Mouse (Mus musculus) midbrain, embryonic 12.5 days (tissue): ENCODE measurements around the gene Pde4dip. TPM values are rescaled to one million over a fixed set of nuclear protein-coding genes. Genes with fewer than 3 reads are reported as not detected.

Experiments
- ATAC-seq: fragments of 200-750 bp; cut with Nextera tagmentation; 2 replicates; pipeline ENCODE4 v1.8.0; 2017; ENCODE audit warnings: low read depth, moderate TSS enrichment, moderate library complexity; ENCODE audit not compliant: low FRiP score
- H3K27ac ChIP-seq: fragments of 300-500 bp; sonication (generic); replicated peaks from 2 replicates; pipeline ENCODE4 v1.5.1; 2016; ENCODE audit warnings: mild to moderate bottlenecking
- H3K27me3 ChIP-seq: fragments of 300-500 bp; sonication (generic); 2 replicates; pipeline ENCODE4 v1.6.1; 2016; ENCODE audit warnings: mild to moderate bottlenecking
- H3K36me3 ChIP-seq: fragments of 300-500 bp; sonication (generic); 2 replicates; pipeline ENCODE4 v1.6.1; 2016
- H3K4me1 ChIP-seq: fragments of 300-500 bp; sonication (generic); 2 replicates; pipeline ENCODE4 v1.6.1; 2016
- H3K4me2 ChIP-seq: fragments of 300-500 bp; sonication (generic); replicated peaks from 2 replicates; pipeline ENCODE4 v1.6.1; 2016; ENCODE audit warnings: mild to moderate bottlenecking, moderate library complexity
- H3K4me3 ChIP-seq: fragments of 300-500 bp; sonication (generic); 2 replicates; pipeline ENCODE4 v1.5.1; 2016; ENCODE audit warnings: mild to moderate bottlenecking
- H3K9ac ChIP-seq: fragments of 300-500 bp; sonication (generic); replicated peaks from 2 replicates; pipeline ENCODE4 v1.6.1; 2016; ENCODE audit warnings: mild to moderate bottlenecking, moderate library complexity
- H3K9me3 ChIP-seq: fragments of 300-500 bp; sonication (generic); 2 replicates; pipeline ENCODE4 v1.6.1; 2016; ENCODE audit warnings: mild to moderate bottlenecking
- WGBS: fragments of 180-500 bp; shearing (Covaris S2); methylation state at CpG from one replicate; pipeline ENCODE4 v1.1.7; 2016; 5-methylcytosine and 5-hydroxymethylcytosine counted together
- polyA plus RNA-seq: library from polyadenylated mRNA; unstranded; fragments of >200 nt; fragmentation: Nextera tagmentation; extraction: Ambion mirVana; gene quantifications from 2 replicates; pipeline ENCODE4 v1.2.1, GENCODE M21; 2016

Gene Pde4dip
- polyA plus RNA-seq, 1 experiment from 2014 or later: 38.1 TPM

- Histone ChIP-seq H3K4me1 (no peaks in the 10 kb centered on the region), H3K4me3 (no peak overlapping the region), H3K9ac (no peak overlapping the region), H3K27me3 (peaks cover 18% of the 10 kb centered on the region; the same call in 1 of the 2 replicates), H3K27ac (no peak overlapping the region), H3K36me3 (no peaks in the 10 kb centered on the region), H3K4me2 (no peak overlapping the region), H3K9me3 (no peaks in the 10 kb centered on the region)
- ATAC-seq: no peak
- WGBS: 81% methylated on average over 2 of the region's 2 CpGs
Measured at GRCm38 (mm10) chr3:97830622-97831021, 57.9 kb downstream of the Pde4dip start.

- Histone ChIP-seq H3K4me3 (no peak overlapping the region), H3K9me3 (no peaks in the 10 kb centered on the region), H3K9ac (no peak overlapping the region), H3K36me3 (no peaks in the 10 kb centered on the region), H3K4me1 (0 out of 2 replicates have a peak, but pooled peaks cover under 1% of the 10 kb centered on the region), H3K27me3 (peaks cover 20% of the 10 kb centered on the region), H3K27ac (no peak overlapping the region), H3K4me2 (no peak overlapping the region)
- ATAC-seq: no peak
- 39% methylated on average over 2 of the region's 2 CpGs for WGBS
Measured at GRCm38 (mm10) chr3:97830122-97830521, 58.4 kb downstream of the Pde4dip start.

DNA sequence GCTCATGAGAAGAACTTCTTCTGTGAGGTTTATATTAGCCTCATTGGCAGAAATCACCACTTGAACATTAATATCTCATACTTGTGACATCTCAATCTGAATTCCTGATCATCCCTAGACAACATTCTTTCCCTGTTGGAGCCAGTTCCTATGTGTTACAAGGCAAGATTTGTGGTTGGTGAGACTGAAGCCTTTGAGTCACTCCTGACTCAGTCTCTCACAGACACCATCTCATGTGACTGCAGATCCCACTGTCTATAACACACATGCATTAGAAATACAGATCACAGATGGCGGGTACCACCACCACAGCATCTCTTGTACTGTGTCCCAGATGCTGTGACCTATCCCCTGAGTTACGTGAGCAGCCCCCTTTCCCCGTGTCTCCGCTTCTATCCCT lies 60.2 kb downstream of the Pde4dip start:
- ATAC-seq: no peak
- Histone ChIP-seq H3K9ac (no peak overlapping the region), H3K4me2 (no peak overlapping the region), H3K27ac (no peak overlapping the region), H3K4me3 (no peak overlapping the region), H3K36me3 (no peaks in the 10 kb centered on the region), H3K27me3 (peaks cover 32% of the 10 kb centered on the region), H3K9me3 (no peaks in the 10 kb centered on the region), H3K4me1 (peaks cover 17% of the 10 kb centered on the region)
- 97% methylated on average over 4 of the region's 4 CpGs for WGBS

DNA sequence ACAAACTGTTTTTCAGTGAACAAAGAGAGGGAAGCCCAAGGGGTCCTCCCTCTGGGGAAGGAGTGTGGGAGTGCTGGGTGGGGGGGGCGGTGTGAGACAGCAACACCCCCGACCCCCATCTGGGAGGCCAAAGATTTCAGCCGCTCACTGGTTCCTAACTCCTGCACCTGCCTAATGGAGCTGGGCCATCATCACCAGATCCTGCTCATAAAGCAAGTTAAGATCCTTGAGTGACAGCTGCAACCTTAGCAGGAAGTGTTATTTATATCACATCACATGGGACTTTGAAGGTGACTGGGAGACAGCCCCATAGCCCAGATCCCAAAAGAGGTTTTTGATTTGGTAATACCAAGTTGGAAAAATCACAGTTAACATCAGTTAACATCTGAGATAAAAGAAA lies 63.3 kb downstream of the Pde4dip start:
- no peak for ATAC-seq
- Histone ChIP-seq H3K4me2 (no peak overlapping the region), H3K4me1 (peaks cover 17% of the 10 kb centered on the region), H3K27ac (no peak overlapping the region), H3K9ac (no peak overlapping the region), H3K36me3 (no peaks in the 10 kb centered on the region), H3K4me3 (no peak overlapping the region), H3K9me3 (no peaks in the 10 kb centered on the region), H3K27me3 (peaks cover 42% of the 10 kb centered on the region)
- 35% methylated on average over 2 of the region's 3 CpGs for WGBS

DNA sequence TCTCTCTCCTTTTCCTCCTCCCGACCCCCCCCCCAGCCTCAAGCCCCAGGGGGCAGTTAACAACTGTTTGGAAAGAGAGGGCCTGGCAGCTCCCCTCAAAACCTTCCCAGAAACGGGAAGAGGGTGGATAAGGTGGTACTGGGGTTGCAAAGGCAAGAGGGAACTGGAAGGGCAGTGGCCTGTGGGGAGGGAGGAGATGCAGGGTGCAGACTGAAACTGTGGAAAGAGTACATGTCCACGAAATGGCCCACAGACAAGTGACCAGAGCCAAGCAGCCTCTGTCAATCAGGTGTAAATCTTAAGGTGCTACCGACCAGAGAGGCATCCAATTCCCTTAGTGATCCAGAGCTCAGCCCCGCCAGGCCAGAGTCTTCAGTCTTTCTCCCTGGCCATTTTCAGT lies 63.8 kb downstream of the Pde4dip start:
- 7% methylated on average over 5 of the region's 5 CpGs for WGBS
- Histone ChIP-seq H3K9me3 (no peaks in the 10 kb centered on the region), H3K4me2 (peak overlapping the region; percentile 79), H3K27ac (no peak overlapping the region), H3K9ac (no peak overlapping the region), H3K27me3 (peaks cover 42% of the 10 kb centered on the region), H3K4me1 (peaks cover 17% of the 10 kb centered on the region), H3K36me3 (no peaks in the 10 kb centered on the region), H3K4me3 (peak overlapping the region; percentile 48)
- no peak for ATAC-seq

DNA sequence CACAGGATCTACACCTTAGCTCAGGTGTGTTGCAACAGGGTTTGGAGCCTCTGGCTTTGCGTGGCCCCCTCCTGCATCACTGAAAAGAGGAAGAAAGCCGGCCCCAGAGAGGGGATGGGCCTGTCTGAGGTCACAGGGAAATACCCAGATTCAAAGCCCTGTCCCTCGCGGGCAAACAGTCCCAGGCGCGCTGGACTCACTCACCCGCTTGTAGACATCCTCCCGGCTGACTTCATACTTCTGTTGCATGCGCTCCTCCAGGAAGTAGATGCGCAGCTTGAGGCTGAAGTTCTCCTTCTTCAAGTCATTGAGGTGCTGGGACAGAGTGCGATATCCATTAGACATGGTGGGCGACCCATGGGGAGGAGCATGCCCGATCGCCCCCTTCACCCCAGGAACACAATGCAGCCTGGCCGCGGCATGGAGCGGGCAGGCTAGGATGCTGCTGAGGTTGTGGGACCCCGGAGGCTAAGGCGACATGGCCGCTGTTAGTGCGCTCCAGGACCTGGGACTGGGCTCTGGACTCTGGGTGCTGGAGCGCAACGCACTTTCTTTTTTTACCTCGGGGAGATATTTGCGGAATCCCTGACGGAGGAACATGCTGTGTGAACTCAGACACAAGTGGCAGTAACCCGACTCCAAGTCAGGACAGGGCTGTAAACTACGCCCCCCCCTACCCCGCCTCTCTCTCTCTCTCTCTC lies 64.3 kb downstream of the Pde4dip start:
- H3K4me2 ChIP-seq: peak overlapping the region; percentile 79
- no peaks in the 10 kb centered on the region for H3K36me3 ChIP-seq
- no peak overlapping the region for H3K27ac ChIP-seq
- WGBS: under 1% methylated on average over 29 of the region's 29 CpGs
- H3K9ac ChIP-seq: peak overlapping the region; percentile 32
- ATAC-seq: peak; percentile 69; the same call in 1 of the 2 replicates
- H3K9me3 ChIP-seq: no peaks in the 10 kb centered on the region
- peaks cover 42% of the 10 kb centered on the region for H3K27me3 ChIP-seq
- H3K4me3 ChIP-seq: peak overlapping the region; percentile 48
- H3K4me1 ChIP-seq: peaks cover 17% of the 10 kb centered on the region

GRCm38 (mm10) chr3:97823438-97823837 lies 65.1 kb downstream of the Pde4dip start:
- ATAC-seq: no peak
- H3K4me2 ChIP-seq: peak overlapping the region; percentile 79
- 16% methylated on average over 6 of the region's 6 CpGs for WGBS

GRCm38 (mm10) chr3:97819050-97819449 lies 69.5 kb downstream of the Pde4dip start:
- Histone ChIP-seq H3K9ac (no peak overlapping the region), H3K4me1 (peaks cover 7% of the 10 kb centered on the region), H3K9me3 (no peaks in the 10 kb centered on the region), H3K27ac (no peak overlapping the region), H3K4me3 (no peak overlapping the region), H3K36me3 (no peaks in the 10 kb centered on the region), H3K27me3 (peaks cover 16% of the 10 kb centered on the region), H3K4me2 (no peak overlapping the region)
- no peak for ATAC-seq
- WGBS: 33% methylated on average over 3 of the region's 3 CpGs

More at GRCm38 (mm10) chr3:97823438-97823837, 65.1 kb downstream of the Pde4dip start:
- H3K27ac ChIP-seq: no peak overlapping the region
- peaks cover 37% of the 10 kb centered on the region for H3K27me3 ChIP-seq
- H3K4me1 ChIP-seq: peaks cover 17% of the 10 kb centered on the region
- no peaks in the 10 kb centered on the region for H3K36me3 ChIP-seq
- H3K9me3 ChIP-seq: no peaks in the 10 kb centered on the region
- peak overlapping the region; percentile 48; the same call in 1 of the 2 replicates for H3K4me3 ChIP-seq
- no peak overlapping the region for H3K9ac ChIP-seq

DNA sequence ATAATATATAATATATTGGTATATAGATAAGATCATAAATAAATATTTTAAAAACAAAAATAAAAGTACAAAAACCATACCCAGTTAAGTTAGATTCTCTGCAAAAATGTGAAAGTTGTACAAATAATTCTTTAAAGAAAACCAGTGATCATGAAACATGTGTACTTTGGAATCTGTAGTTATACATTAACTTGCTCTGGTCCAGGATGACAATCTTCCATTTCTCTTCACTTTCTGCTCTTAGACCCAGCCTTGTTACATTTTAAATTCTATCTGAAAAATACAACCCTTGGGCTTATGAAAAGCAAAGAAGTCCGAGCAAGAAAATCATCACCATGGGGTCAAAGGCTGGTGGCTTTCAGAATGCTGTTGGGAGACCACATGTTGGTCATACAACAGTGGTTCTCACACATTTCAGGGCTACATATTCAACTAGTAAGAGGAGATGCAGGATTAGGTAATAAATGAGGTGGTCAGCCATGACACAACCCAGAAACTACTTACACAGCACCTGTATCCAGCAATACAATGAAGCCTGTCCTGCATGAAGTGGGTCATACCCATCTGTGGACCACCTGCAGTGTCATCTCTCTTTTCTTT lies 70.0 kb downstream of the Pde4dip start:
- no peak overlapping the region for H3K4me2 ChIP-seq
- peaks cover 11% of the 10 kb centered on the region for H3K27me3 ChIP-seq
- H3K4me3 ChIP-seq: no peak overlapping the region
- no peaks in the 10 kb centered on the region for H3K9me3 ChIP-seq
- H3K4me1 ChIP-seq: peaks cover under 1% of the 10 kb centered on the region; the same call in 1 of the 2 replicates
- no peak for ATAC-seq
- 87% methylated on average over 1 of the region's 1 CpGs for WGBS
- no peaks in the 10 kb centered on the region for H3K36me3 ChIP-seq
- H3K9ac ChIP-seq: no peak overlapping the region
- H3K27ac ChIP-seq: no peak overlapping the region

DNA sequence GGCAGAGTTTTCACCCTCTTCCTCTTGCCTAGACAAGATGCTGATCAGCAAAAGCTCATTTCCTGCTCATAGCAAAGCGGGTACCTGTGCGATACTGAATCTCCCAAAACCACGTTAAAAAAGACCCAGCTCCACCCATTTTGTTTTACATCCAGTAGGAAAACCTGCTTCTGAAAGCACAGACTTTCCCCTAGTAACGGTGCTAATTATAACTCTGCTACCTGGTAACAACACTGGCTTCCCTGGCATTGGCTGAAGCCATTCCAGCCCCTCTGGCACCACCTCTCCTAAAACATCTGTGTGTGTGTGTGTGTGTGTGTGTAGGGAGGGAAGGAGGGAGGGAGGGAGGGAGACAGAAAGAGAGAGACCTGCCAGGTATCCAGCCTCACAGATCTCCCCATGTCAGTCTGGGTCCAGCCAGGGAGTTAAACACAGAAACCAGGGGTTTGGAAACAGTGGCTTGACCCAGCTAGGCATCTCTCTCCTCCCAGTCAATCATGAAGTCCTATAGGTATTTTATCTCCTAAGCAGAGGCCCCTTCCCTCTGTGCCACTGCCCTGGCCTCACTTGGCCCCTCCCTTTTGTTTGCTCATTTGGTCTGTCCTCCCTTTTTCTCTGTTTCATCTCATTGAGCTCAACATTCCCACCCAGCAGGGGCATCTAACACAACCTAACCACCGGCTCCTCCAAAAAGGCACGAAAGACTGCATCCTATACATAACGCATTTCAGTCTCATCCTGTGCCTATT lies 76.7 kb downstream of the Pde4dip start:
- Histone ChIP-seq H3K36me3 (no peaks in the 10 kb centered on the region), H3K4me3 (no peak overlapping the region), H3K27ac (no peak overlapping the region), H3K4me1 (peaks cover 13% of the 10 kb centered on the region; the same call in 1 of the 2 replicates), H3K27me3 (0 out of 2 replicates have a peak, but pooled peaks cover 4% of the 10 kb centered on the region), H3K4me2 (no peak overlapping the region), H3K9ac (no peak overlapping the region), H3K9me3 (no peaks in the 10 kb centered on the region)
- ATAC-seq: no peak
- 30% methylated on average over 7 of the region's 7 CpGs for WGBS

DNA sequence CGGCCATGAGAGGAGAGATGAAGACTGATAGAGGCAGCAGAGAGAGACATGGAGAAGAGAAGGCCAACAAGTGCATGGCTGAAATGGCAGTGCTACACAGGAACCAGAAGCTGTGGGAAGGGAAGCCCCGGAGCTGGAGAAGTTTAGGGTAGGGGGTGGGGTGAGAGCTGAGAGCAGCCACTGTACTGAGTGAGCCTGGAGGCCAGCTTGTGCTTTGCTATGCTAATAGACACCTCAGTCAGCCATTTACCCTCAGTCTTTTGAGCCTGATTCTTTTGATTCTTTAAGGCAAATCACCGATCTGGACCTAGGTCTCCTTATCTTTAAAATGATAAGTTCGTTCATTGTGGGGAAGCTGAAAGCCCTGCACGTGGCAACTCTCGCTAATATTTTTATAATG lies 77.3 kb downstream of the Pde4dip start:
- Histone ChIP-seq H3K36me3 (no peaks in the 10 kb centered on the region), H3K4me3 (no peak overlapping the region), H3K9ac (no peak overlapping the region), H3K4me1 (peaks cover 13% of the 10 kb centered on the region; the same call in 1 of the 2 replicates), H3K27ac (no peak overlapping the region), H3K4me2 (no peak overlapping the region), H3K27me3 (0 out of 2 replicates have a peak, but pooled peaks cover 4% of the 10 kb centered on the region), H3K9me3 (no peaks in the 10 kb centered on the region)
- 24% methylated on average over 6 of the region's 6 CpGs for WGBS
- no peak for ATAC-seq

- 0 out of 2 replicates have a peak, but pooled peaks cover 4% of the 10 kb centered on the region for H3K27me3 ChIP-seq
- 92% methylated on average over 2 of the region's 2 CpGs for WGBS
- no peaks in the 10 kb centered on the region for H3K36me3 ChIP-seq
- H3K4me2 ChIP-seq: no peak overlapping the region
- no peak overlapping the region for H3K27ac ChIP-seq
- no peak for ATAC-seq
- H3K9me3 ChIP-seq: no peaks in the 10 kb centered on the region
- no peak overlapping the region for H3K9ac ChIP-seq
- no peak overlapping the region for H3K4me3 ChIP-seq
- peaks cover 13% of the 10 kb centered on the region; the same call in 1 of the 2 replicates for H3K4me1 ChIP-seq
Measured at GRCm38 (mm10) chr3:97810334-97810733, 78.2 kb downstream of the Pde4dip start.
